Mouse (Mus musculus): Measurements from ENCODE around the gene Dab1.

Gene Dab1

DNA sequence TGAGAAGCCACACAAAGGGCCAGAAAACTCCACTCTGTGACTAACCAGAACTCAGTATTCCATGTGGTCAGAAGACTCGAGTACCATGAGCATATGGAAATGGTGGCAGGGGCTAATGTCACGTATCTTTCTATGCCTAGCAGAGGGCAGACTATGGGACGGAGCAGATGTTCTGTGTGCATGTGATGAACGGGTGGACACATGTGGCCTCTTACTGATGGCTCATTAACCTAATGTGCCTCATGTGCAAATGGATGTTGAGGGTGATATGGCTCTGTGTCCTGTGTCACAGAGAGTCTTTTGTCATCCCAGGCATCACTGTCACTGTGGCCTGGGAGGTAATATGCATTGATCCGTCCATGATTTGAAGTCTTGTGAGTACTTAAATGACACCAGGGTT is 1021.5 kb downstream of the Dab1 start:
- DNase-seq (ENCODE audit: extremely low read depth, insufficient read length, low spot score) = no peak

DNA sequence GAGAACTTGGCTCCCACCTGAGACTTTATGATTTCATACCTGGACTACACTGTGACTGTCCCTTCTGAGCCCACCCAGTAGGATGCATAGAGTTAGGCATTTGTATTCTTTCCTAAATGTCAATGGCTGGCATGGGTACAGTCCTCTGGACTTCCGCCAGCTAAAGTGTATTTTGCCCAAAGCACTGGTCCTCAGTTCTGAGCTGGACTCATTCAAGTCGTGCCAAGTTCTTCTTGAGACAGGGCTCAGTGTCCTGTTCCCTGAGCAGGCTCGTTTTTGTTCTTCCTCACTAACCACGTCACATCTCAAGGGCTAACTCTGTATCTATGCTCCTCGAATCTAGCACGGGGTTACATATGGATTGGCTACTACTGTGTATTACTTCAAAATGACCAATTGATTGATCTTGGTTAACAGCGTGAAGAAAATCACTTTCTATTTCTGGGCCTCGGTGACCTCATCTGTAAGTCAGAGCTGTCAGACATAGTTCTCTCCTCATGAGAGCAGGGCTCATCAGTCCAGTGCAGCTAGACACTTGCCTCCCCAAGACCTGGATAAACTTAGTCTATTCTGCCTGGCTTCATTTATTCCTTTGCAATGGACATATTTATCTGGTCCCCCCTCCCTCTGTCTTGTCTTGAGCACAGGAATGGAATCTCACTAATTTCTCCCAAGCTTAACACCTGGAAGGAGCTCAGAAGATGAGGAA is 1023.8 kb downstream of the Dab1 start:
- DNase-seq (ENCODE audit: extremely low read depth, insufficient read length, low spot score) = no peak

DNA sequence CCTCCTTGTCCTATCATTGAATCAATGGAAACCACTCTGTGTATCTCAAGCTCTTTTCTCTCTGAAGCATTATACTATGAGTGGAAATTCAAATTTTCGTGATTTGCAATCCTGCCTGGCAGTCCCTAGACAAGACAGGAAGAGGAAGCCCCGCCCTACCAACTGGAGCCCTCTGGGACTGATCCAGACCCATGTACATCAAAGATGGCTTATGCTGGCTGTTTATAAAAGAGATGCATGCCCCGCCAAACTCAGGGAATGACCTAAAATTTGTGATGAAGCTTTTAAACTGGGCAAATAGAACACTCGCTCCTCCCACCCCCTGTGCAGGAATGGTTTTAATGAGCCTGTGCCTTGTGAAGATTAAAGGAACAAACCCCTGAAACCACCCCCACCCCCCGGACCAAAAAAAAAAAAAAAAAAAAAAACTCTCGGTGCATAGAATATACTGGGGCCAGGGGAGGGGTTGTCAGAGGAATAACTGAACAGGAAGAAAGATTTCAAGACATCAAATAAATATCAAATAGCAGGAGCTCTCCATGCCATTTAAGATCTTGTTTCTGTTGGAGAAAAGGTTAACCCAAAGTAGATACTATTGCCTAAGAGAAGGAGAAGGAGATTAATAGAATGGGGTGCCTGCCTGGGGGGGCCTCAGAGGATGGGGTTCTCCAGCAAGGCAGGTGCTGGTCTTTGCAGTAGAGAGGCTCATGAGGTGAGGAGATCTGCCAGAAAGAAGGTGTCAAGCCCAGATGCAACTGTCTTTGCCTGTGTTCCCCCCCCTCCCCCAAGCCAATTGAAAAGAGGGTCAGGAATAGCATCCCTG is 1024.6 kb downstream of the Dab1 start:
- no peak for DNase-seq (ENCODE audit: extremely low read depth, insufficient read length, low spot score)

DNA sequence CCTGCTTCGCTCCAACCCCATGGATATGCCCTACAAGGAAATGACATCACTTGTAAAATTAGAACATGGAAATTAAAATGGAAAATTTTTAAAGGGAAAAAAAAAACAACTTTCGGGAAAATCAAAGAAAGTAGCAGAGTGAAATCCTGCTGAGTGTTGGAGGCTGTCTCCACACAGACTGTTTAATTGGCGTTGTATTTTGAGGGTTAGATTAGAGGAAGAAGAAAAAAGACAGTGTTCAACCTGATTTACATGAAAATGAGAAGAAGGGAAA is 1025.1 kb downstream of the Dab1 start:
- no peak for DNase-seq (ENCODE audit: extremely low read depth, insufficient read length, low spot score)

DNA sequence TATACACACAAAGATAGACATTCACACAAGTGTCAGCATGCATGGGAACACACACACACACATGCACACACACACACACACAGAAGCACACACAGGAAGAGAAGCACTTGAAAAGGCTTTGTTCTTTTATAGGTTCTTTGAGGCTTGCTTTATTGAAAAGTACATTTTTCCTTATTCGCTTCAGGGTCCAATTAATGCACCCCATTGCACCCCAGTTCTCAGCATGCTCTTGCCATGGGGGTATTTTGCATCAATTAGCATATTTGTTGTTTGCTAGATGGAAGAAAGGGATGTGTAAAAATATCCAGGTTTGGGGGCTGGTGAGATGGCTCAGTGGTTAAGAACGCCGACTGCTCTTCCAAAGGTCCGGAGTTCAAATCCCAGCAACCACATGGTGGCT is 1025.7 kb downstream of the Dab1 start:
- DNase-seq (ENCODE audit: extremely low read depth, insufficient read length, low spot score) = no peak

DNA sequence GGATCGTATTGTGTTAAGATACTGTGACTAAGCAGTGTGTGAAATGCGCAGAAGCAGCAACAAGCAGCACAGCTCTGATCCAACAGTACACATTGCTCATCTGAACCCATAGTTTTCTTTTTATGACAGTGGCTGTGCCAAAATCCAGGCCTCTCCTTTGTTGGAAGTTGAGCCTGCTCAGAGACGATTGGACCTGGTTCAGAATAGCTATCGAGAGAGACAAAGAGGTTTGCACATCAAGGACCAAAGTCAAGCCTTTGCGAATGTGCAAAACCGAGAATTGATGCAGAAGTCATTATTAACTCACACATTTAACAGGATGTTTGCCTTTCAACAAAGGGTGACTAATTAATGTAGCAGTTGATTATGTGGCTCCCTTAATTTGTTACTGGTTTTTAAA is 1032.6 kb downstream of the Dab1 start:
- no peak for DNase-seq (ENCODE audit: extremely low read depth, insufficient read length, low spot score)

DNA sequence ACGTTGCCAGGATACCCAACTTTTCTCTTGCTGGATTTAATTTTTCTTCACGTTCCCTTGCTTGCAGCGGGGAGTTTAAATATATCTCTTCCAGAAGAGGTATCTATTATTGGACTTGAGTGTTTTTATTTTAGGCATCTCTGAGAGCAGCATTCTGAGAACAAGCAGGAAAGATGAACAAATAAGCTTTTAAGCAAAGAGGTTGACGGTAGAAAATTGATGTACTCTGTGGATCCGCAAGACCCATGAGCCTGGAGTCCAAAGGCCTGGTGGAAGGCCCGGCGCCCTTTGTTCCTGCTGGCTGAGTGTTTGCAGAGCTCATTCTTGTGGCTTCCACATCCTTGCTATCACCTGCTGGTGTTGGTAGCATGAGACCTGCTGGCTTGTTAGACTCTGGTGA is 1037.6 kb downstream of the Dab1 start:
- no peak for DNase-seq (ENCODE audit: extremely low read depth, insufficient read length, low spot score)

DNA sequence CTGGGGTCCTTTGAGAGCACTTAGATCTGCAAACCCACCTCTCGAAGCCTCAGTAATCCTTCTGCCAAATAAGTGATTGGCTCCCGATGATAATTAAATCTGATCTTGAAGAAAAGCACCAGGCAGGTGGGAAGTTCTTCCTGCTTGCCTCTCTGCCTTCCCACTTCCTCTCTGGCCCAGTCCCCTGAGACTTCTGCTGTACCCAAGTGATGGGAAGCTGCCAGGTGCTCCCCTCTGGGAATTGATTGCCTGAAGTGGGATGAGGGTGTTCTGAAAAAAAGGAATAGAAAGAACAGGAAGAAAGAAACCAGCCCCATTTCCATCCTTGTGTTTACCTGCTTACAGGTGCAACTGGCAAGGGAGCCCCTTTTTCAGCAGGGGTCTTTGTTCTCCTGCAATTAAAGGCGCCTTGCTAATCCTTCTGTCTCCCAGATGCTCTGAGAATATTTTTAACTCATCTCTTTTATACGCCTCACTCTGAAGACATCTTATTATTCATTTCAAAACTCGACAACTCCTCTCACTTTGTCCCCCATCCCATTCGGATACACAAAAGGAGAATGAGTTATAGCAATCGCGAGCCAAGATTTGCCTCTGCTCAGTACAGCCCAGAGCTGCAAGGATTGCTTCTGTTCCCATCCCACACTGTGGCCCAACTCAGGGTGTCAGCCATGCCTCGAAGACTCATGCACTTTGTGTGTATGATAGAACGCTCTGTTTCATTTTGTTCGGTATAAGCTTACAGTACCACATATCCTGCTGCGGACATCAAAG is 1043.9 kb downstream of the Dab1 start:
- no peak for DNase-seq (ENCODE audit: extremely low read depth, insufficient read length, low spot score)

DNA sequence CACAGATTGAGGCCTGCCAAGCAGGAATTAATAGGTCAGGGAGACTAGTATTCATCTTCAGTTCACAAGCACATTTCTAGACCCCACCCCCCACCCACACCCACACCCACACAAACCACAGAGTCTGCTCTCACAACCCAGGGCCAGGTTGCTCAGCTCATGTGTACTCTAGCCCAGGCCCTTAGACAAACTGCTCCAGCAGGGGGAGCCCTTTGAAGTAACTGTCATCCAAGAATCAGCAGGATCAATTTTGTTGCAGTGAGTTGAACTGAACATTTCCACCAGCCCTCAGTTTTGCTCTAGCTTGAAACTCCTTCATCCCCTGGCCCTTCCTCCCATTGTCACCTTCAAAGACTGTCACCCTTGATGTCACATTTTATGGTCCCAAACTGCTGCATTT is 1046.4 kb downstream of the Dab1 start:
- no peak for DNase-seq (ENCODE audit: extremely low read depth, insufficient read length, low spot score)

DNA sequence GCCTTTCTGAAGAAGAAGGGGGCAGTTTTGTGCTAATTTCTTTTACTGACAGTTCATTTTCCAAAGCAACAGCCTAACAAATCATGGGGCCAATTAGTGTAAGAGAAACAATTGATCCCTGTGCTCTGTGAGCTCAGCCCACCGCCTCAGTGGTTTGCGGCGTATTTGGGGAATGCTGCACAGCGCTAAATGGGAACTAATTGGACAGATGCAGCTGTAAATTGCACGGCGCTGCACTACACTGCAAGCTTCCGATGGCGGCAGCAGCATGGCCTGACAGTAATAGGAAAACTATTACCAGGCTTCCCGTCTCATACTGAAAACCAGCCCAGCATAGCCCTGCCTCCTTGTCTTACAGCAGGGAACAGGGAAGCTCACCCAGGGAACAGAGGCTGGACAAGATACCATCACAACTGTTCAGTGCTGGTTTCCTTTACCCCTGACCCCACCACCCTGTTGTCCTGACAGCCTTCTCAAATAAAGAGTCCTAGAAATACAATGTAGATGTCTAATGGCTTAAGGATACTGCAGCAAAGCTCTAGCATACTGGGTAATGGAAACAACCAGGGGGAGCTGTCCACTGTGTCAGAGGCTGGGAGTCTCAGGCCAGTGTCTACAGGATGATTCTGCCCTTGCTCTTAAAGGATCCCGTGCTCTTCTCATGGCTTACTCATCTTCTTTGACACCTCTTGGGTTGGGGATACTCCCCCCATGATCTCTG is 1047.8 kb downstream of the Dab1 start:
- no peak for DNase-seq (ENCODE audit: extremely low read depth, insufficient read length, low spot score)

DNA sequence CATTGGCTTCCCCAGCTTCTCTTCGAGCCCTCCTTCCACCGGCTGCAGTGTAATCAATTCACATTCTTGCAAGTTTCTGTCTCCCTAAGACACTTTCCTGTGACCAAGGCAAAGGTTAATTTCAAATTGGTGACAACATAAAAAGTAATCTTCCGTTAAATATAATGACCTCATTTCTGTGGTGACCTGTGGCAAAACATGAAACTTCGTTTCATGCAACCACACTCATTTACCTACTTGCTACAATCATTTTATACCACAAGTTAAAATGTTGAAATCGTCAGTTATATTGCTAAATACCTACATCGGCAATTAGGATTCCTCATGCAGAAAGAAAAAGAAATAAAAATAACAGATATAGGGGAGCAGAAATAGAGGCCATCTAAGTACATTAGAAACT is 1048.9 kb downstream of the Dab1 start:
- DNase-seq (ENCODE audit: extremely low read depth, insufficient read length, low spot score) = no peak

DNA sequence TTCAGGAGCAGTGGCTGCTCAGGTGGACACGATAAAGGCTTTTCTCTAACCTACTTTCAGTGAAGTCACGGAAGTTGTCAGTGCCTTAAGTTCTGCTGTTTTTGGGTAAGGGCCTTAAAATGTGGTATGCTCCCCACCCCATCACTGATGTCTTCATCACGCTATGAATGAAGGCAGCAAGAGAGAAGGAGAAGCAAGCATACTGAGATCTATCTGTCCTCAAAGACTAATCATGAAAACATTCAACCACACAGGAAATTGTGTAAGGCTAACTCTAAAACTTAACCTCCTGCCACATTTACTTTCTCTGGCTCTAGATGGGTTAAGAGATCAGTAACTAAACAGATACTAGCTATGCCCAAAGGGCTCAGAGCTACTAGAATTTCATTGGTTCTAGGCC is 1050.2 kb downstream of the Dab1 start:
- no peak for DNase-seq (ENCODE audit: extremely low read depth, insufficient read length, low spot score)

DNA sequence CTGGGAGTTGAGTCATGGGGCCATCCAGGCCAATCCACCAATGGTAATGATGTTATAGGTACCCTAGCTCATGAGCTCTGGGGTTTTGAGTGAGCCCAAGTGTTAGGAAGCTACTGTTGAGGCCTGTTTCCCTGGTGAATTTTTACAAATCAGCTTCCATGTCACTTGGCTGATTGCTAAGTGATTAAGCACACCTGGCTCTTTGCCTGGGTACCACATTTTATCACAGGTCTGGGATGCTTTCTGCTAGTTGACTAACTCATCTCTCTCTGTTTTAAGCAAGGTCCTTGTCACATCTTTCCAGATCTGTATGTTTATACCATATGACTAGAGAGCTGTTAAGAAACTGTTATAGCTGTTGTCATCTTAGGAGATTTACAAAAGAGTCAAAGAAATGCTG is 1051.6 kb downstream of the Dab1 start:
- no peak for DNase-seq (ENCODE audit: extremely low read depth, insufficient read length, low spot score)

DNA sequence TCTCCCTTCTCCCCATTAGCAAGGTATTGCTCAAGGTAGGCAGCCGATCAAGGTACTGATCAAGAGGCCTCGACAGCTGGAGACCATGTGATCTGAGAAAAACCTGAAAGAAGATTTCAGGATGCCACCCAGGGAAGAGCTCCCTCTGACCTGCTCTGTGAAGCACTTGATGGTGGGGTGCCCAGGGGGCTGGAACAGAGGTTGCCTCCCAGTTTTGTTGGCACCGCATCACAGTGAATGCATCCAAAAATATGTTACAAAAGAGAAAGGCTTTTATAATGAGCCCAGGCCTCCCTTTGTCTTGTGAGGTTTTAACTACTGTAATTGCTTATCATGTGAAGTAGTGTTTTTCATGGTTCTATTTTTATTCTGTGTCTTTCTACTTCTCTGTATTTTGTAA is 1054.2 kb downstream of the Dab1 start:
- no peak for DNase-seq (ENCODE audit: extremely low read depth, insufficient read length, low spot score)

DNA sequence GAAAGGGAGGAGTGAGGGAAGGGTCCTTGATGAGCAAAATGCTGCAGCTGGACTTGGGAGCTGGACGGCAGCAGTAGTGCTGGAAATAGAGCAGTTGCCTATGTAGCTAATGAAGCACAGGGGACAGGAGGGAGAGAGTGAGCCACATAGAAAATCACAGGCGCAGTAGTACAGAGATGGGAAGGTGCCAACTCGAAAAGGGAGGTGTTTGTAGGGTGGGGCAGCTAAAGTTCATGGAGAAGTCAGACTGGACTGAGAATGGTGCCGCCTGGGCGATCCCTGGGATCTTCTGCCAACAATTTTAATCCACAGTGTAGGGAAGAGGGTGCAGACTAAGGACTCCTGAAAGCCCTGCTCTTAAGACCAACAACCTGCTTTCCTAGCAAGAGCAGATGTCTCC is 1055.5 kb downstream of the Dab1 start:
- DNase-seq (ENCODE audit: extremely low read depth, insufficient read length, low spot score) = no peak

DNA sequence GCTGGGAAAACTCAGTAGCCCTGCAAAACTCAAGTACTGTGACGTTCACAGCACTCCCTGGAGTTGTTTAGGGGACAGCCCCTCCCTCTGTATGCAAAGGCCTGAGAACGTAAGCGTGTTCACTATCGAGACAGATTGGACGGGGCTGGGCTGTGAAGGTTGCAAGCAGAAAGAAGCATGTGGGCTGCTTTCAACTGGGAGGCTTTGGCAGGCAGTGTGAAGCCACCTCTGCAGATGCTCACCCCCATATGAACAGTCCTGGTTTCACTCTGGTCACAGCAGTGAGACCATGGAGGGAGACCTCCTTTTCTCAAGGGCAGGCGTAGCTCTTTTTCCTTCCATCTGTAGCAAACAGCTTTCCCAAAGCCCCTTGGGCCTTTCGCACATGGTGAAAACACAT is 1059.1 kb downstream of the Dab1 start:
- DNase-seq (ENCODE audit: extremely low read depth, insufficient read length, low spot score) = no peak

DNA sequence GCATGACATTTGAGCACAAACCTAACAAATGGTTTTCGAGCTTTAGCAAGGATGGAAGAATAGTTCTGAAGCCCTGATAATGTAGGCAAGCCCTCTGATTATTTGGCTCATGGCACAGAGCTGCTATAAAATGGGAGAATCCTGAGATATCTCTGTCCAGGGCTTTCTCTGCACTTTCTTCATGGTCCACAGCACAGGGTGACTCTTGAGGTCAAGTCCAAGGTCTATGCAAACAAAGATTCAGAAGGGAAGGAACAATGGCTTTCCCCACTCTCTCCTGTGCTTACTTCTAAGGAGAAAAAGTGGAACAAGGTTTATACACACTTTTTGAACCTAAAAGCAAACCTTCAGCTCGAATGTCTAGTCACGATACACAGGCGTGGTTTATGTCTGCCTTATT is 1061.3 kb downstream of the Dab1 start:
- DNase-seq (ENCODE audit: extremely low read depth, insufficient read length, low spot score) = no peak

DNA sequence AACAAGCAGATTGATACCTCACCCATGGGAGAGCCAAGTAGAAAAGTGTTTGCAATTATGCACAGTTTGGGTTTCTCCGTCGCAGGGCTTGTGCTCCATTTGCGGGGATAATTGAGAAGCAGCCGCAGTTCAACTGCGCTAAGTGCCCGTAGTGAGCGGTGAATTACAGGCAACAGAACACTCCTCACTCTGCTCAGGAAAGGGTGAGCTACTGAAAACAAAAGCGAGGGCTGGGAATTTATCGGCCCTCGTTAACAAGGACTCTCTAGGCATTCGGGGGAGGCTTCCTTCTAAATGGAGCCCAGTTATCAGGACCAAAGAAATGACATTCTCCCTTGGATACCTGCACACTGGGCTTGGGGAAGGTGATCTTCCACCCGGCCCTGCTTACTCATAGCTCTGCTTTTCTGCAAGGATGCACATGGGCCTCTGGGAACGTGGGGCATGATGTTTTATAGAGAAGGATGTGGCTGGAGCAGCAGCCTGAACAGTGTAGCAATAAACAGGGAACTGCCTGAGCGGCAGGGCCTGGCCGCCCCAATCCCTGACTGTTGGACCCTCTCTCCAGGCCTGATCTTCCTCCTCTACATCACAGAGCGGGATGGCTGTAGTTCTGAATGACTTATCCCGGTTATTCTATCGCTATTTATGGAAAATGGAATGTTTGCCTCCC is 1067.1 kb downstream of the Dab1 start:
- no peak for DNase-seq (ENCODE audit: extremely low read depth, insufficient read length, low spot score)

DNA sequence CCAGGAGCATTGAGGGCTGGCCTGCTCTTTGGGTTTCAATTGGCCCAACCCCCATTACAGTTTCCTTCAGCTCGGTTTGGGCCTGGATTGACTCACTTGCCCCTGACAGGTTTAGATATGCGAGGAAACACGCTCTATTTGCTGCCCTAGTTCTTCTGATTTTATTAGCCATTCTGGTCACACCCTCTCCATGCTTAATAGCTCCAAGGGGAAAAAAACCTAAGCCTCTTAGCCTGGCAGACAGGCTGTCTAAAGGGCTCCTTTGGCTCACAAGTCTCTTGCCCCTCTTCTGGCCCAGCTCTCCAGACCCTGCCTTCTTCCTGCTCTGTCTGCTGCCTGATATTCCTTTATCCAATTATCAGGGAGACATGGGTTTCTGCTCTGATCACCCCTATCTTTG is 1069.9 kb downstream of the Dab1 start:
- DNase-seq (ENCODE audit: extremely low read depth, insufficient read length, low spot score) = no peak

DNA sequence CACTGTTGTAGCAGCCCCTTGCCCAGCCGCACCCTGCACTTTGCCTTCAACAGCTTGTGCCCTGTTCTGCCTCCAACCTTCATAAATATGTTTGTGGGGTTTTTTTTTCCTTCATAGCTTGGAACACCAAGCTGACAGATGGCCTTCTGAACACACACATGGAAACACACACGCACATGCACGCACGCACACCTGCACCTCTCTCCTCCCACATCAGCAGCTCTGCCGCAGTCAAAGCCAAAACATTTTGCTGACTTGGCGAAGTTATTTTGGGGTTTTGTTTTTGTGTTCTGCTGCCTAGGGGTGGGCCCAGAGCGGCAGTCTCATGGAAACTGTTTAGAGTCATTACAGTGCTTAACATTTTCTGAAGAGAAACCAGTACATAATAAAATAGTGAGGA is 1071.9 kb downstream of the Dab1 start:
- no peak for DNase-seq (ENCODE audit: extremely low read depth, insufficient read length, low spot score)

DNA sequence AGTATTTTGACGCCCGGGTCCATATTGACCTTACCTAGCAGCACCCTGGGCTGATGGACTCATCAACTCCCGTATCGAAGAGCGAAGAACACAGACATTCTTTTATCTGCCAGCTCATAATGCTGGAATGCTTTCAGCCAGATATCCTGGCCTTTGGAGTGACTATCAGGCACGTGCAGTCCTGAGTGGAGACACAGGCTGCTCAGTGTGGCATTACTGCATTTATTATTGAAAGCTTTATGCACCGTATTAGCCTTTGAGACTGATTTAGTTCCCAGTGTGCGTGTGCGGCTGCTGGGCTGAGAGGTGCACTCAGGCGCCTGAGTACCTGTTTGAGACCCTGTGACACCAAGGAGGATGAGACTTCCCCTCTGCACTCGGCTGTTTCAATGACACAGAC is 1075.0 kb downstream of the Dab1 start:
- no peak for DNase-seq (ENCODE audit: extremely low read depth, insufficient read length, low spot score)
